Mouse (Mus musculus) limb, embryonic 10.5 days (tissue): ENCODE data around the gene Naaladl2. TPM values are rescaled to one million over a fixed set of nuclear protein-coding genes. Genes with fewer than 3 reads are reported as not detected.
A peak's percentile ranks its signal among the peaks of the same experiment; 100 is the strongest.

Experiments
- DNase-seq: peaks from one replicate; pipeline ENCODE4 v3.0.0-alpha.2; 2017; ENCODE audit warnings: low spot score
- H3K27ac ChIP-seq: fragments of 300-500 bp; sonication (generic); 2 replicates; pipeline ENCODE4 v1.5.1; 2016; ENCODE audit warnings: mild to moderate bottlenecking
- H3K27me3 ChIP-seq: fragments of 300-500 bp; sonication (generic); 2 replicates; pipeline ENCODE4 v1.6.1; 2016; ENCODE audit warnings: low read depth, mild to moderate bottlenecking; ENCODE audit not compliant: poor library complexity, severe bottlenecking
- H3K36me3 ChIP-seq: fragments of 300-500 bp; sonication (generic); 2 replicates; pipeline ENCODE4 v1.6.1; 2016; ENCODE audit warnings: mild to moderate bottlenecking, moderate library complexity
- H3K4me1 ChIP-seq: fragments of 300-500 bp; sonication (generic); 2 replicates; pipeline ENCODE4 v1.6.1; 2016
- H3K4me3 ChIP-seq: fragments of 300-500 bp; sonication (generic); 2 replicates; pipeline ENCODE4 v1.5.1; 2016; ENCODE audit warnings: mild to moderate bottlenecking, moderate library complexity
- H3K9me3 ChIP-seq: fragments of 300-500 bp; sonication (generic); replicated peaks from 2 replicates; pipeline ENCODE4 v1.6.1; 2016; ENCODE audit warnings: mild to moderate bottlenecking
- WGBS: fragments of 180-500 bp; shearing (Covaris S2); methylation state at CpG from one replicate; pipeline ENCODE4 v1.1.7; 2016; 5-methylcytosine and 5-hydroxymethylcytosine counted together
- polyA plus RNA-seq: library from polyadenylated mRNA; unstranded; fragments of >200 nt; fragmentation: Nextera tagmentation; extraction: Ambion mirVana; gene quantifications from 2 replicates; pipeline ENCODE4 v1.2.1, GENCODE M21; 2016

Naaladl2 gene
- polyA plus RNA-seq, 1 experiment from 2014 or later = 0.44 TPM

- DNase-seq = no peak
- Histone ChIP-seq H3K27me3 (no peaks in the 10 kb centered on the region), H3K4me3 (no peak overlapping the region), H3K4me1 (no peaks in the 10 kb centered on the region), H3K36me3 (no peaks in the 10 kb centered on the region), H3K27ac (no peak overlapping the region), H3K9me3 (no peaks in the 10 kb centered on the region)
- WGBS = 74% methylated on average over 2 of the region's 2 CpGs
These were observed 1030.7 kb downstream of the Naaladl2 start for GRCm38 (mm10) chr3:24113360-24113759.

DNA sequence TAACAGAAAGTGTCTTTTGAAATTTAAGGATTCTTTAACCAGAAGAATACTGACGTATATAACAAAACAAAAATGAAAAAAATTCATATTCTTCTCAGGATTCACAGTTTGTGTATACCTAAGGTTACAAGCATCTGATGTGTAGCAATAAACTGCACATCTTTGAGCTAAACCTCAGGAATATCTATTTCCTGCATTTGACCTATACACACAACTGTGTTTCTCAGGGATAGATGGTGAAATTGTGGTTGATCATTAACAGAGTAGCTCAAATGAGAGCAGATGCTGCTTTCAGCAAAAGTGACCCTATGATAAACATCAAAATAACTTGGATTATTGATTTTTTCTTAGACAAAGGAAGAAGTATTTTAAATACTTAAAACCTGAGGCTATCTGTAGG lies 1037.7 kb downstream of the Naaladl2 start:
- Histone ChIP-seq H3K4me1 (0 out of 2 replicates have a peak, but pooled peaks cover 3% of the 10 kb centered on the region), H3K9me3 (no peaks in the 10 kb centered on the region), H3K4me3 (no peak overlapping the region), H3K27me3 (no peaks in the 10 kb centered on the region), H3K27ac (no peak overlapping the region), H3K36me3 (no peaks in the 10 kb centered on the region)
- DNase-seq = no peak
- 94% methylated on average over 1 of the region's 1 CpGs for WGBS

DNA sequence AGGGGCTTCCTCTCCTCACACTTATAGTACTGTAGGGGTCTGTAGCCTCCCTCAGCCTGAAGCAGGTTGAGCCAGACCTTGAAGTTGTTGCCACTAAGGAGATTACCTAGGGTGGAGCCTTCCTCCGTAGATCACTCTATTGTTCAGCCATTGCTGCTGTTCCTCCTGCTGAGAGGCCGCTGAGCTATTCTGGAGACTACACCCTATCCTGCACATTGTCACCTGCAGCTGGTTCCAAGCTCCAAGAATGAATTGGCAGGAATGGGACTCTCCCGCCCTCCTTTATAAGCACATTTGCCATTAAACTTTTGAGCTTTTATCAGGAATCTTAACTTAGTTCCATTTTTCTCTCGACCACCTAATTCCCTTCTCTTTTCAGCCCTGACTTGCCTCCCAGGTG lies 1064.3 kb downstream of the Naaladl2 start:
- Histone ChIP-seq H3K27me3 (no peaks in the 10 kb centered on the region), H3K27ac (no peak overlapping the region), H3K36me3 (no peaks in the 10 kb centered on the region), H3K9me3 (no peaks in the 10 kb centered on the region), H3K4me1 (no peaks in the 10 kb centered on the region), H3K4me3 (no peak overlapping the region)
- no peak for DNase-seq
- WGBS = 57% methylated on average over 4 of the region's 4 CpGs

- peaks cover 9% of the 10 kb centered on the region for H3K4me1 ChIP-seq
- no peaks in the 10 kb centered on the region for H3K27me3 ChIP-seq
- no peaks in the 10 kb centered on the region for H3K36me3 ChIP-seq
- H3K4me3 ChIP-seq = no peak overlapping the region
- DNase-seq = peak; percentile 29
- 81% methylated on average over 3 of the region's 3 CpGs for WGBS
- no peaks in the 10 kb centered on the region for H3K9me3 ChIP-seq
- no peak overlapping the region for H3K27ac ChIP-seq
These were observed 1072.8 kb downstream of the Naaladl2 start for GRCm38 (mm10) chr3:24071169-24071797.

- Histone ChIP-seq H3K4me3 (no peak overlapping the region), H3K27me3 (no peaks in the 10 kb centered on the region), H3K9me3 (no peaks in the 10 kb centered on the region), H3K27ac (no peak overlapping the region), H3K36me3 (no peaks in the 10 kb centered on the region), H3K4me1 (peaks cover 9% of the 10 kb centered on the region)
- DNase-seq = peak; percentile 35
- 38% methylated on average over 4 of the region's 4 CpGs for WGBS
These were observed 1073.5 kb downstream of the Naaladl2 start for GRCm38 (mm10) chr3:24070424-24071168.

GRCm38 (mm10) chr3:24048217-24048616 lies 1095.8 kb downstream of the Naaladl2 start:
- no peaks in the 10 kb centered on the region for H3K27me3 ChIP-seq
- H3K4me1 ChIP-seq = no peaks in the 10 kb centered on the region
- H3K4me3 ChIP-seq = no peak overlapping the region
- DNase-seq = no peak
- H3K9me3 ChIP-seq = no peaks in the 10 kb centered on the region
- no peak overlapping the region for H3K27ac ChIP-seq
- H3K36me3 ChIP-seq = no peaks in the 10 kb centered on the region

- H3K36me3 ChIP-seq = no peaks in the 10 kb centered on the region
- no peaks in the 10 kb centered on the region for H3K27me3 ChIP-seq
- no peak overlapping the region for H3K4me3 ChIP-seq
- H3K27ac ChIP-seq = no peak overlapping the region
- H3K4me1 ChIP-seq = no peaks in the 10 kb centered on the region
- no peaks in the 10 kb centered on the region for H3K9me3 ChIP-seq
- DNase-seq = no peak
- 88% methylated on average over 1 of the region's 1 CpGs for whole genome bisulfite sequencing
These were observed 1142.3 kb downstream of the Naaladl2 start for GRCm38 (mm10) chr3:24001741-24002140.

DNA sequence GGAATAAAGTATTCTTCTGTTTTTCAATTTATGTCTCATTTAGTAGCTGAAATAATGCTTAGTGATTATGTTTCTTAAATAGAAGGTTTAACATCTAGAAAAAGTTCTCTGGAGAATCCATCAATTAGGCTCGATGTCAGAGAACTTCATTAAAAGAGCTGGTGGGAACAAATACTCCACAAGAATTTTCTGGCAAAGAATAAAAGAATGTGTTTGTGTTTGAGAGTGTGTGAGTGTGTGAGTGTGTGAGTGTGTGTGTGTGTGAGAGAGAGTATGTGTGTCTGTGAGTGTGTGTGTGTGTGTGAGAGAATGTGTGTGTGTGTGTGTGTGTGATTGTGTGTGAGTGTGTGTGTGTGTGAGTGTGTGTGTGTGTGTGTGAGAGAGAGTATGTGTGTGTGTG lies 1170.3 kb downstream of the Naaladl2 start:
- no peak for DNase-seq
- no peaks in the 10 kb centered on the region for H3K9me3 ChIP-seq
- H3K4me1 ChIP-seq = no peaks in the 10 kb centered on the region
- 96% methylated on average over 1 of the region's 1 CpGs for whole genome bisulfite sequencing
- H3K27ac ChIP-seq = no peak overlapping the region
- H3K36me3 ChIP-seq = no peaks in the 10 kb centered on the region
- H3K4me3 ChIP-seq = no peak overlapping the region
- no peaks in the 10 kb centered on the region for H3K27me3 ChIP-seq

DNA sequence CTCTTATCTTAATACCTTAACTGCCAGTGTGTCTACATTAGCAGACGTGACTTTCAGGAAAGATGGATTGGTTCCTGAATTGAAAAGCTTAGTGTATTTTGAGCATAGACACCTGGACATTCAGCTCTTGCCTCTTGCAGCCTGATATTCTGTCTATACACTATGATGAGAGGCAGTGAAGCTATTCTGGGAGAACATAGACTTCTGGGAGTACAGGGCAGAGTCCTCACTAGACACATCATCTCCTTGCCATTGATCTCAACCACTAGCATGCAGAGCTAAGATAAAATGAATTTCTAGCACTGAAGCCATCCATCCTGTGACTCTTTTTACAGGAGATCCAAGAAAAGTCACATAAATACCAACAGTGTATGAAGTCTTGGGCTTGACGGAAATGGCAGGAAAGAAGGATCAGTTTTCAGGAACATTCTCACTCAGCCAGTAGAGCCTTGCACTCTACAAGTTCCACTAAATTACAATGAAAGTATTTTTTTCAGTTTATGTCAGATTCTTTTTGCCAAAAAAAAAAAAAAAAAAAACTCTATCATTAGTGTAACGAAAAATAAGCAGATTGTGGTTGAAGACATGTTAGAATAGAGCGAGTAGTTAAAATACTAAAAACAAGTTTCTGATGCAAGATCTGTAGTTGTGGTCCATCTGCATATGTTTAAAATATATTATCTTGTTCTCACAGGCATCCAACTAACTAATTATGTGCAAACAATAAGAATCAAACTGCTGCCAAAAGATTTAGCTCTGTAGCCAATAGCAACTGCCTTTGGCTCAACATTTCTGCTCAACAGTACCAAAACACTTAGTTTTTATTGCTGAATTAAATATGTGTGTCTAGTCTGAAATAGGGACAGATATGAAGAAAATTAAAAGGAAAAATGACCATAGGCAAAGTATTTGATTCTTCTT lies 1171.1 kb downstream of the Naaladl2 start:
- no peak for DNase-seq
- H3K27ac ChIP-seq = no peak overlapping the region
- no peaks in the 10 kb centered on the region for H3K9me3 ChIP-seq
- 88% methylated on average over 4 of the region's 4 CpGs for WGBS
- H3K36me3 ChIP-seq = no peaks in the 10 kb centered on the region
- no peaks in the 10 kb centered on the region for H3K27me3 ChIP-seq
- no peak overlapping the region for H3K4me3 ChIP-seq
- H3K4me1 ChIP-seq = no peaks in the 10 kb centered on the region

- no peaks in the 10 kb centered on the region for H3K4me1 ChIP-seq
- no peaks in the 10 kb centered on the region for H3K36me3 ChIP-seq
- no peaks in the 10 kb centered on the region for H3K9me3 ChIP-seq
- H3K4me3 ChIP-seq = no peak overlapping the region
- no peak overlapping the region for H3K27ac ChIP-seq
- DNase-seq = no peak
- no peaks in the 10 kb centered on the region for H3K27me3 ChIP-seq
These were observed 1181.0 kb downstream of the Naaladl2 start for GRCm38 (mm10) chr3:23962961-23963621.

DNA sequence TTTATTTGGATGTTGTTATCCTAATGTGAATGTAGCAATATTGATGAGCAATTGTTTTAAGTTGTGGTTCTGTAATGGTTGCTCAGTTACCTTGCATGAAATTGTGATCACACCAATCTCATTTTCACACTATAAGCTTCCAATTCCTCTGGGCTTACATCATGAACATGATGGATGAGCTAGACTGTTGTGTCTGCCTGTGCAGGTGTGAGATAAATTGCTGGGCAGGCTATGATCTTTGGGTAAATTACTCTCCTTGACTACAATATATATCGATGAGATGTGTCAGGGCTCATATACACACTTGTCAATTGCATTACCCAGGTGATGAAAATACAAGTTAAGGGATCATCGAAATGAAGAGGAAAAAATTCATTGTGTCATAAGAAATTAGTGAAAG lies 1197.9 kb downstream of the Naaladl2 start:
- no peak overlapping the region for H3K27ac ChIP-seq
- 88% methylated on average over 2 of the region's 2 CpGs for WGBS
- no peaks in the 10 kb centered on the region for H3K9me3 ChIP-seq

GRCm38 (mm10) chr3:23937299-23937698 lies 1206.8 kb downstream of the Naaladl2 start:
- Histone ChIP-seq H3K27me3 (no peaks in the 10 kb centered on the region), H3K4me3 (no peak overlapping the region), H3K9me3 (no peaks in the 10 kb centered on the region), H3K36me3 (no peaks in the 10 kb centered on the region), H3K4me1 (no peaks in the 10 kb centered on the region; the same call in 1 of the 2 replicates), H3K27ac (no peak overlapping the region)
- 78% methylated on average over 5 of the region's 5 CpGs for WGBS
- no peak for DNase-seq

More for the DNA sequence above, 1197.9 kb downstream of the Naaladl2 start:
- H3K4me1 ChIP-seq = no peaks in the 10 kb centered on the region
- H3K36me3 ChIP-seq = no peaks in the 10 kb centered on the region
- H3K4me3 ChIP-seq = no peak overlapping the region
- no peaks in the 10 kb centered on the region for H3K27me3 ChIP-seq
- no peak for DNase-seq
